Mouse (Mus musculus): ENCODE data around the gene 3110001I22Rik.

- TF ChIP-seq NELFE (IDR thresholded peaks at IDR 0.05; ENCODE audit: low read depth, low read length) = no peak
- no peak for TF ChIP-seq MEF2A (IDR thresholded peaks at IDR 0.05; ENCODE audit: extremely low read depth, insufficient replicate concordance, low read depth, low read length, poor library complexity, severe bottlenecking)
- TF ChIP-seq CTCF (IDR thresholded peaks at IDR 0.05 in 2 of 3, conservative IDR thresholded peaks at IDR 0.05 in 1 of 3; ENCODE audit: control insufficient read depth in 1 of 3, insufficient read depth in 1 of 3, low read depth in 2 of 3, low read length in 3 of 3, poor library complexity in 1 of 3, severe bottlenecking in 1 of 3) = no peak
- no peak for TF ChIP-seq USF1 (IDR thresholded peaks at IDR 0.05; ENCODE audit: low read depth, low read length)
Measured at GRCm38 (mm10) chr16:13714910-13715309, 43.2 kb downstream of the 3110001I22Rik start.

All from MEL (cell line).